Mouse (Mus musculus) gastrocnemius, adult 8-10 months (tissue): ENCODE data around the gene Utp11. TPM values are rescaled to one million over a fixed set of nuclear protein-coding genes. Genes with fewer than 3 reads are reported as not detected.
A peak's percentile ranks its signal among the peaks of the same experiment; 100 is the strongest.
"Not testable (repeated sequence)": the region's sequence is repeated elsewhere in the genome, so short reads cannot be mapped to it uniquely, and the experiment has no call there.

Source experiments
- DNase-seq, 2 experiments: peaks; one replicate each; pipeline ENCODE4 v3.0.0; 2022; ENCODE audit warnings: low spot score in 2 of 2
- total RNA-seq, 4 experiments: library from RNA; stranded (reverse); gene quantifications; 2 replicates each; pipeline ENCODE4 v1.2.4; 2022

Utp11 gene
- total RNA-seq = 10 to 100 TPM; 14.0 to 20.8 (median 18.7) TPM

DNA sequence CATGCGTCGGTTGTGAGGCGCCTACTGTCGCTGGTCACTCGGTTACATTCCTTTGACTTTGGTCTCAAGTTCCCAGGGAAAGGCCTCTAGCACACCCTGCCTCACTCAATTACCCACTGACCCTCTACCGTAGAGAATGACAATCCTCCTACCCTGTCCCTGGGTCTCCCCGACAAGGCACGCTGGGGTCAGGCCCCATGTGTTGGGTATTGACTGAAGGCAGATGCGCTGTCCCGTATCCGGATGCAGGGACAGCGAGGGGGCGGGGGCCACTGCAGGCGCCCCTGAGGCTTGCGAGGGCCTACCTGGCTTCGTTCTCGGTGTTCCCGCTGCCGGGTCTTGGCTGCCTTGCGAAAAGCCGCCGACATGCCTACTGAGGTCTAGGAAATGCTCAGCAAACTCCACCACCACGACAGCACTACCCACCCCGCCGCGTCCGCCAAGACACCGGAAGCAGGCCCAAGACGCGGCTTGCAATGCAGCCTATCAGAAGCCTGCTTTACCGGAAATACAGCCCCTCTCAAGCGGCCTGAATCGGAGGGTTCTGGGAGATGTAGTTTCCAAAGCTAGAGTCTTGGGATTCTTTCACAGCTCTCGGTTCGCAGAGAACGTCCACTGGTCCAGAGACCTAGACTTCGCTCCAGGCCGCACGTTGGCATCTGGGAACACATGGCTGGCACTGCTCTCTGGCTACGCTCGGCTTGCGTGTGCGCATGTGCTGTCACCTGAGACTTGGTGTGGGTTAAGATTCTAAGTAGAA lies at the start of gene Utp11:
TSS of gene Utp11 (minus strand) at position 466 of the 760 bp plus-strand sequence.
- DNase-seq = peak; percentile 74 to 82

DNA sequence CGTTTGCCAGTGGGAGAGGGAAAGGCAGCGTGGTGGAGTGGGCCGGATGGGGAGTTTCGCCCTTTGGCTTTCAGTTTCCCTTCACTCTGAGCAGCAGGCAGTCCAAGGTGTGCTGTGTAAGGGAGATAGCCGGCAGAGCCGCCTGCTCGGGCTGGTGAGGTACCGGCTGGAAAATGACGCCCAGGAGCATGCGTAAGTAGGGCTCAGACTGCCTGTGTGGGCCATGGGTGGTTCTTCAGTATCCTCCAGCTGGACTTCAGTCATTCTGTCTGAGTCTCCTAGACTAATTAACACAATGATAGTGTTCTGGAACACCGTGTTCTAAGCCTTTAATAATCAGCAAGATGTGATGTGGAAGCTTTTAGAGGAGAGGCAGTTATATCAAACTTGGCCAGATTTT lies 49.4 kb upstream of the Utp11 start:
- DNase-seq = no peak

DNA sequence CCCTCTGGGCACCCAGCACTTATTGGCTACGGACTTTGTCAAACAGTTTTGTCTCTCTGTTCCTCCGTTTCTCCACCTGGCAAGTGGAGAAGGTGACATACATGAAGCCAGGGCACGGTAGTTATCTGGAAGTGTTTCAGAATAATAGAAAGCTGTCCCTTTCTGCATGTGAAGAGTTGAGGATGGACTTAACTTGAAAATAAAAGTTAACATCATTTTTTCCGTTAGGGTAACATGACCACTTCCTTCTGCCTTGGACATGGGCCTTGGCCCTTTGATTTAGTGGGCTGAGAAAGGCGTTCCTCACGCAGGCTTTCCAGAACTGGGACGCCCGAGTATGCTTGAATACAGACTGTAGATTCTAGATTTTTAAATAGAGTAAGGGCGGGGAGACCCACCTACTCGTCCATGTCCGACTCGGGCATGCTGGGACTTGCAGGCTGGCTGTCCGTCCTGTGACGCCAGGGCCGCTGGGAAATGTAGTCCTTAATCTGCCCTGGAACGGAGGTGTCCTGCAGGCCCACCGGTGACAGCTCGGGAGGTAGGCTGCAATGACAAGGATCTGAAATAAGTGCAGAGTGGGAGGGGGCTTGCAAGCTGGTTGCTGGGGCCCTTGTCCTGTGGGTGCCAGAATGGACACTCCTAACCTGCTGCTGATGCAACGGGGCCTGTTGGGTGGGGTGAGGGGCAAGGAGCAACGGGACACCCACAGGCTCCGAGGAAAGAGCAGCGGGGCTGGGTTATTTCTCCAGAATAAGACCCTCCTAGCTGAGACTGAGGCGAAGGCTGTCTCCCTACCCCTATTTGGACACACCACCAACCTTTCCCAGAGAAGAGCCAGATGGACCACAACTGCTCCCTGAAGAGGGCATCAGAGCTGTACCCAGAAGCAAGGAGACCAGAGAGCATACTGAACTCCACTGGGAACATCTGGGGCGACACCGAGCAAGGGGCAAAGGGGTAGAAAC lies 48.3 kb upstream of the Utp11 start, which contains the start of gene Inpp5b:
TSS of gene Inpp5b (plus strand) at position 475 of the 968 bp plus-strand sequence.
- DNase-seq = peak; percentile 70

DNA sequence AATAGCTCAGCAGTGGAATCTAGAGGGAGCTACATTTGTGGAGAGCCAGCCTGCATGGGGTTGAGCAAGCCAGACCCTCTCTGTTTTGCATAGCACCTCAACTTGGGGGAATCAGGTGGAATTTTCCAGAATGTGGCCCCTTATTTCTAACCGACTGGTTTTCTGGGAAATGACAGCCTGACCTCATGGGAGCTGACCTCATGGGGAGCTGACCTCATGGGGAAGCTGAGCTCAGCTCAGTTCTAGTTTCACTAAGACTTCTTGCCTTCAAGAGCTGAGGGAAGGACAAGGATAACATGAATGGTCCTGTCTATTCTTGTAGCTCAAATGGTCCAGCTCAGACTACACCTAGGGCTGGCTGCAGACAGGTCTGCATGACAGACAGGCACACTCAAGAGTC lies 45.4 kb upstream of the Utp11 start:
- DNase-seq = no peak

DNA sequence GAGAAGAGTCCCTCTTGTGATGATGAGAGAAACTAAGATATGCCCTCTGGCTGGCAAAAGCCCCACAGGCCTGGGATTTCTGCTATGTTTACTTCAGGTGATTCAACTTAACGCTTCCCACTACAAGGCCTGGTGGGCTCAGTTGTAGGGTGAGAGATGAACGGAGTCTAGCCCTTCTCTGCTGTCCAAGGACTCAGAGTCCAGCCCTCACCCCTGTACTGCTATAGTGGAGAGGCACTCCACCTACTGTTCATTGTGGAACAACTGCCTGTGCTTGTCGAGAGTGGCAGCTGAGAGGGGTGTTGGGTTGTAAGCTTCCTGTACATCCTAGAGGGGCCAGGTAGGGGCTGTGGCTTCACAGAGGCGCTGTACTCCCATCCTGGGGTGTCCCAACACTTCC lies 44.6 kb upstream of the Utp11 start:
- DNase-seq = no peak

DNA sequence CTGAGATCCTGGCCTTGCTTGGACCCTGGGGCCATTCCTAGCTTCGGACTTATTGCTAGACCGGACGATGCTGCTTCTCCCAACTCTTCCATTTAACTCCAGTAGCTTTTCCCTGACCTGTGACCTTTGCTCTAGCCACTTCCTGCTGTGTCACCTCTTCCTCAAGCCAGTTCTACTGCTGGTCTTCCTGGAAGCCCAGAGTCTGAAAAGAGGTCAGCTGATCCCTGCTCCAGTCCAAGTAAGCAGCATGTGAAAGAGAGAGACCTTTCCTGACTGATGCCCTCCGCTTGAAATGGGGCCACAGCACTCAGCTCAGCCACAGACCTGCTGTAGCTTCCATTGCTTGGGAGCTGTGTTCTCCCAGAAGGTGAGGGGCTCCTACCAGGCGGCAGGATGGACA lies 44.1 kb upstream of the Utp11 start:
- no peak for DNase-seq

DNA sequence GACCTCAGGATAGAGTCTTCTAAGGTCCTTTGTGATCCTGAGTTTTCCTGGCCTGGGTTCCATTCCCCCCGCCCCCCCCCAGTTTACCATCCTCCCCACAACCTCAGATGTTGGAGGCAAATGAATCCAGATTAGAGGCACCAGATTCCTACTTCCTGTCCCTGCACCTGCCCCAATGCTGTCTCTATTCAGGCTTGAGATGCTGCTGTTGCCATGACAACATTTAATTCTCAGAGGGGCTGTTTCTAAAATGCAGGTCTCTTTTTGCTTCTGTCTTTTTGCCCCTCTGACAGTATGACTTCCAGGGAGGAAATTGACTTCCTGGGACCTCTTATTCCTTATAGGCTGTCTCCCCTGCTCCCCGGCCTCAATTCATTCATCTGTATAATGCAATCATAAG lies 43.6 kb upstream of the Utp11 start:
- no peak for DNase-seq

DNA sequence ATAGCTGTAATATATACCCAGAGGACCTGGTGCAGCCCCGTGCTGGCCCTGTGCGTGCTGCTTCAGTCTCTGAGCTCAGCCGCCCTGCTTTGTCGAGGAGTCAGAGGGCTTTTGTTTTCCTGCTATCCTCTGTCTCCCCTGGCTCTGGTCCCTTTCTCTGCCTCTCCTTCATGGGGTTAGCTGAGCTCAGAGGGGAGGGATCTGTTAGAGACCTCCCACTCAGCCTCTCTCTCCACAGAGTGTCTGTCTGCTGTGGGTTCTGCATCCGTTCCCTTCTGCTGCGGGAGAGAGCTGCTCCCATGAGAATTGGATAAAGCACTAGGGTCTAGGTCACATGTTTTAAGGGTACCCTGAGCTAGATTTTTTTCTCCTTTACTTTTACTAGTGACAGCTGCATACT lies 32.7 kb upstream of the Utp11 start:
- DNase-seq = no peak

DNA sequence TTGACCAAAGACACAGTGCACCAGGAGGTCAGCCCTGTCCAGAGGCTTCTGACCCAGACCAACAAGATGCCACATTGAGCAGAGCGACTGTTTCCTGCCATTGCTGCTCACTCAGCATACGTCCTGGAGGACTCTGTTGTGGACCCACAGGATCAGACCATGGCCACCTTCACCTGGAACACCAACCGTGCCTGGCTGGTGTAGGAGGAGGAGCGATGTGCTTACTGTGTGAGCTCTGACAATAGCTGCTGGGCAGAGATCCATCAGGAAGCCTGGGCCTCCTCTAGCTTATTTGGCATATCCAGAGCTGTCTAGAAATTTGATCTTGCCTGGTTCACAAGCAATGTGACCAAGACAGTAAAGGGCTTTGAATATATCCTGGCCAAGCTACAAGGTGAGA lies 25.7 kb upstream of the Utp11 start:
- DNase-seq = no peak

DNA sequence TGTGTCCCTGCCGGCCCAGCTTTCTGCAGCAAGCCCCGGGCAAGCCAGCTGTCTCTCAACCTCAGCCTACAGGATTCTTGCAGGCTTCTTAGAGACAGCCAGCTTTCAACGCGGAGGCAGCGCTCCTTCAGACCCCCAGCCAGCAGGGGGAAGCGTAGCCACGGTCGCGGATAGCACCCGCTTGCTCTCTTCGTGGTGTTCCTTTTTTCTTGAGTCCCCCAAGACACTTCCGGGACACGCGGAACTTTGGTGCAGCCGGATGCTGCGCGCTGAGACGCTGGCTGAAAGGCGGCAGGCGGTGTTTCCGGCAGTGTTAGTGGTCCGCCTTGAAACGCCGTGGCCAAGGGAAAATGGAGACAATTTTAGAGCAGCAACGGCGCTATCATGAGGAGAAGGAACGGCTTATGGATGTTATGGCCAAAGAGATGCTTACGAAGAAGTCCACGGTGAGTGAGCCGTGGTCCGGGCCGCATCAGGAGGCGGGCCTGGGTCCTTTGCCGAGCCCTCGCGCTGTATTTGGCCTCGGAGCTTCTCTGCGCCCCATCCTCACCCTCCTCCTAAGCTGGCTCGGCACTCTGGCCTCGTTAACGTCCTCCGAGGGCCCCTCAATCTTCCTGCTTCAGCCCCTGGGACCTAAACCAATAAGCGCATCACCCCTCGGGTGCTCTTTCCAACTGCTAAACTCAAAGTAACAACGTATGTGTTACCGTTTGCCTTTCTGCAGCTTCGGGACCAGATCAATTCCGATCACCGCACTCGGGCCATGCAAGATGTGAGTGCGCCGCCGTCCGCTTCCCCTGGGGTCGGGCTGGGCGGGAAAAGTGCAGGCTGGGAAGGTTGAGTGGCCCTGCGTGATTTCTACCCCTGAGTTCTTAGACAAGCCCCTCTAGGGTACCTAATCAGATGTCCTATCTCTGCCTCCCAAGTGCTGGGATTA lies 21.4 kb upstream of the Utp11 start, which contains the start of gene Sf3a3:
TSS of gene Sf3a3 (plus strand) at position 232 of the 937 bp plus-strand sequence.
- DNase-seq = peak; percentile 90 to 91

DNA sequence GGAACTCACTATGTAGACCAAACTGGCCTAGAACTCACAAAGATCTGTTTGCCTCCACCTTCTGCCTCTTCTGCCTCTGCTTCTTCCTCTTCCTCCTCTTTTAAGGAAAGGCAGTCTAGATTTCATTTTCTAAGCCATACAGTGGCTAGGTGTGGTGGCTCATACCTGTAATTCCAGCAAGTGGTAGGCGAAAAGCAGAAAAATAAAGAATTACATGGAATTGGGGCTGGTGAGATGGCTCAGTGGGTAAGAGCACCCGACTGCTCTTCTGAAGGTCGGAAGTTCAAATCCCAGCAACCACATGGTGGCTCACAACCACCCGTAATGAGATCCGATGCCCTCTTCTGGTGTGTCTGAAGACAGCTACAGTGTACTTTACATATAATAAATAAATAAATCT lies 20.4 kb upstream of the Utp11 start:
- DNase-seq = not testable (repeated sequence)

DNA sequence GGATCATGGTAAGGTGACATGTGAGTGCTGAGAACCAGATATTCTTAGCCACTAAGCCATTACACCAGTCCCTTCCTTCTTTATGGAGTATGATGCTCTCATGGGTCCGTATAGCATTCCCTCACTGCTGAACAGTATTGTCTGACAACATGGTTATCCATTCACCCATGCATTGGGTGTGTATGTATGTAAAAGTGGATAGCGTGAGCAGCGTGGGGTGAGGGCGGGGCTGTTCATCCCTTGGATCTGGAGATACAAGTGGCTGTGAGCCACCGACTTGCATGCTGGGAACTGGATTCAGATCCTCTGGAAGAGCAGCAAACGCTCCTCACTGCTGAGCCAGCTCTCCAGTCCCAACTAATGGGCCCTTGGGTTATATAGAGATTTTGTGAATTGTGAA lies 19.2 kb upstream of the Utp11 start:
- DNase-seq = no peak

DNA sequence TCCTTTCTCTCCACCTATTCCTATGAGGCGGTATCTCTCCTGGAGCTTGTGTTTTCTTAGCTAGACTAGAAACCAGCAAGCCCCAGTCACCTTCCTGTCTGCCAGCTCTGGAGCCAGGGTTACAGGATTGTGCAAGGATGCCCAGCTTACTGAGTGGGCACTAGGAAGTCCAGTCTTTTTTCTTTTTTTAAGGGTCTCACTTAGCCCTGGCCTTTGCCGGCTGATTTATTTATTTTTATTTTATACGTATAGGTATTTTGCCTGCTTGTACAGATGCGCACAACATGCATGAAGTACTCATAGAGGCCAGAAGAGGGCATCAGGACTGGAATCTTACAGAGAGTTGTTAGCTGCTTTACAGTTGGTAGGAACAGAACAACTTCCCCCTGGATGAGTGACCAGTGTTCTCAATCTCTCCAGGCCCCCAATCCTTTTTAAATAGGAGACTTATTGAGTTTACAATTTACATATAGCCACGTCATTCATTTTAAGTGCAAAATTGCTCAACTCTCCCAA lies 17.4 kb upstream of the Utp11 start:
- no peak for DNase-seq

DNA sequence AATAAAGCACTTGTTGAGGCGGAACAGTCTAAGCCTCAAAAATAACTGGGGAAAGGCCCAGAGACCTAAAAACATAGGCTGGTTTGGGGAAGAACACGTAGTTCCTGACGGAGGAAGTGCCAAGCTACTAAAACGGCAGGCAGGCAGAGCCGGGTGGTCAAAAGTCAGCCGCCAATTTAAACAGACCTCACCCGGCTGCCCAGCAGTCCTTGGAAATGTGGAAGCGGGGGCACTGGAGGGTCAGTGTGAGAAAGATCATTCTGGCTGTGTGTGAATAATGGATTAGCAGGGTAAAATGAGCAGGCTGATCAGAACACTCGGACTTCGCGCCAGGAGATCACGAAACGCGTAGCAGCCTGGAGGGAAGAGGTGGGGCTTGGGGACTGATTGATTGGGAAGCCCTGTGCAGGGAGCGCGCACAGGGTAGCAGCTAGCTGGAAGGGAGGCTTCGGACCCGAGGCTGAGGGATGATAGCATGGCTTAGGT lies 16.6 kb upstream of the Utp11 start:
- DNase-seq = no peak

DNA sequence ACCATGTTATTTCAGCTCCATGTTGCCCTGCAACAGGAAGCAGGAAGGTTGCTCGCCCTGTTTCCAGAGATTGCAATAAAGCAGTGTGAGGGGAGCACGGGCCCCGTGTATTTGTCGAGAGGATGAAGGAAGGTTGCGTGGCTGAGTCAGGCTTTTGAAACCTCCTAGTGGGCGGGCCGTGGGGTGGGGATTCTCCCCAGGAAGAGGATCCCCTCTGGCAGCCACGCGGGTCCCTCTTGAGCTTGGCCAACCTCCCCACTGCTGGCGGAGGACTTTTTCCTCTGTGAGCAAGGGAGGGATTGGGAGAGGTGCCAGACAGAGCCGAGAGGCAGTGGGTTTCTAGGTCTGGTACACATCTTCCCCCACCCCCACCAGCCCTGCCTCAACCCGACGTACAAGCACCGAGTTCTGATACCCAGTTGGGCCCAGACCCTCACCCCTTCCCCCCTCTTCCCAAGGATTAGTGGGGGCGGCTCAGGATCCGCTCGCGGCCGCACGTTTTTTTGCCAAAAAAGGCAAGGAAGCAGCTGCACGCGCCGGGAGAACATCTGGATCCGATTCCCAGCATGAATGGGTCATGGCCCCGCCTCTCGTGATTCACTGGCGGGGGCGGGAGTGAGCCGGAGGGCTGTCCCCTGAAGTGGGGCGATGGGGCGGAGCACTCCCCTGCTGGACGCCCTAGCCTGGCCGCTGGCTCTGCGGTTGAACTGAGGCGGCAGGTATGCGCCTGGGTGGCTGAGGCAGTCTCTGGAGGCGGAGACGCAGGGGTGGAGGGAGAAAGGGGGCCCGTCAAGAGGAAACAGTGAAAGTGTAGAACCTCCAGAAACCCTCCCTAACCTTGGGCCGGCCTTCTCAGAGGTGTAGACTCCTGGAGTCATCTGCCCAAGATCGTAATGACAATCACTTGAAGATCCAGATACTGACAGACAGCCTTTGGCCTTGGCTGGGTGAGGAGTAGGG lies 15.4 kb upstream of the Utp11 start:
- DNase-seq = peak; percentile 87 to 89

DNA sequence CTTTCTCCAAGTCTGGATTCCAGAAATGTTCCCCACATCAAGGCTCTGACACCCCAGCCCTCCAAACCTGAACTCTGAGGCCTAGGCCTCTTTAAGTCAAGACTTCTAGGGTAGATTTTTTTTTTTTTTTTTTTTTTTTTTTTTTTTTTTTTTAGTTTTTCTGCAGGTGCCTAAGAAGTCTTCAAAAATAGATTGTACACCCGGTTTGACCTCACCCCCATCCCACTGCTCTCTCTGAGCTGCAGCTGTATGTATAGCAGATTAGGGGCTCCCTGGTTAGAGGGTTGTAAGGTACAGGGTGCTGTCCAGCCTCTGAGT lies 14.8 kb upstream of the Utp11 start:
- not testable (repeated sequence) for DNase-seq

DNA sequence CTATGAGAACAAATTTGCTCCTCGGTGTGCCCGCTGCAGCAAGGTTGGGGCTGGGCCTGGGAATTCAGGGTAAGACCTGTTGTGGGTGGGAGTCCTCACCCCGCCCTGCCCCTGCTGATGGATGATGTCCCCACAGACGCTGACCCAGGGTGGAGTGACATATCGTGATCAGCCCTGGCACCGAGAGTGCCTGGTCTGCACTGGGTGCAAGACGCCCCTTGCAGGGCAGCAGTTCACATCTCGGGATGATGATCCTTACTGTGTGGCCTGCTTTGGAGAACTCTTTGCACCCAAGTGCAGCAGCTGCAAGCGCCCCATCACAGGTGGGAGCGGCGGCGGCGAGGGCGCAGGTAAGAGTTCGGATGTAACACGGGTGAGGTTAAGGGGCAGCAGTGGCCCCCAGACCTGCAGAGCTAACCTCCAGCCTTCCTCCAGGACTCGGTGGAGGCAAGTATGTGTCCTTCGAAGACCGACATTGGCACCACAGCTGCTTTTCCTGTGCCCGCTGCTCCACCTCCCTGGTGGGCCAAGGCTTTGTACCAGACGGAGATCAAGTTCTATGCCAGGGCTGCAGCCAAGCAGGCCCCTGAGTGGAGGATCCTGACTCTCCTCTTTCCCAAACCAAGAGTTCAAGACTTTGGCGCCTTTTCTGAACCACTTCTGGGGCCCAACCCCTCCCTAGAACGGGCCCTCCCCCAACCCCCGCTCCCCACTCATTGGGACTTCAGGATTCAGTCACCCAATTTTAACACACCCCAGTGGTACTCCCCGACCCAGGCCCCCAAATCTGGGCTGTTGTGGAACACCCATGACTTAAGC lies 14.2 kb upstream of the Utp11 start:
- DNase-seq = not testable (repeated sequence)

DNA sequence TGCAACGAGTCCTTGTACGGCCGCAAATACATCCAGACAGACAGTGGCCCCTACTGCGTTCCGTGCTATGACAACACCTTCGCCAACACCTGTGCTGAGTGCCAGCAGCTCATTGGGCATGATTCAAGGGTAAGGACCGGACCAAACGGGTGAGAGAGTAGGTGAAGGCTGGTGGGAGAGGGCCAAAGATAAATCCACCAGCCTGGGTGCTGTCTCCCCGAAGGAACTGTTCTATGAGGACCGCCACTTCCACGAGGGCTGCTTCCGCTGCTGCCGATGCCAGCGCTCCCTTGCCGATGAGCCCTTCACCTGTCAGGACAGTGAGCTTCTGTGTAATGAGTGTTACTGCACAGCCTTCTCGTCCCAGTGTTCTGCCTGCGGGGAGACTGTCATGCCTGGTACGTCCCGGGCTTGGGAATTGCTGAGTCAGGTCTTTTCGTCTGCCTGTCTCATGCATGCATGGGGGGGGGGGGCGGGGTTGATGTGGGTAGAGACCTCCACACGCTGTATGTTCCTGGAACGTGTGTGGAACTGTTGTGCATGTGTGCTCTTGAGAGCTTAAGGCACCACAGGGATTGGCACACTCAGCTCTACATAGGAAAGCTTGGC lies 12.4 kb upstream of the Utp11 start:
- DNase-seq = no peak
